Mouse (Mus musculus) forebrain, embryonic 12.5 days (tissue): ENCODE measurements around the gene Tbrg4. TPM values are rescaled to one million over a fixed set of nuclear protein-coding genes. Genes with fewer than 3 reads are reported as not detected.

Experiments
- ATAC-seq: fragments of 200-750 bp; cut with Nextera tagmentation; 2 replicates; pipeline ENCODE4 v1.8.0; 2017; ENCODE audit warnings: moderate TSS enrichment; ENCODE audit not compliant: low FRiP score
- H3K27ac ChIP-seq: fragments of 300-500 bp; sonication (generic); 2 replicates; pipeline ENCODE4 v1.5.1; 2016; ENCODE audit warnings: mild to moderate bottlenecking
- H3K27me3 ChIP-seq: fragments of 300-500 bp; sonication (generic); 2 replicates; pipeline ENCODE4 v1.6.1; 2016; ENCODE audit warnings: mild to moderate bottlenecking
- H3K36me3 ChIP-seq: fragments of 300-500 bp; sonication (generic); replicated peaks from 2 replicates; pipeline ENCODE4 v1.6.1; 2016; ENCODE audit warnings: mild to moderate bottlenecking
- H3K4me1 ChIP-seq: fragments of 300-500 bp; sonication (generic); 2 replicates; pipeline ENCODE4 v1.6.1; 2016
- H3K4me2 ChIP-seq: fragments of 300-500 bp; sonication (generic); 2 replicates; pipeline ENCODE4 v1.6.1; 2016; ENCODE audit warnings: mild to moderate bottlenecking, moderate library complexity
- H3K4me3 ChIP-seq: fragments of 300-500 bp; sonication (generic); replicated peaks from 2 replicates; pipeline ENCODE4 v1.5.1; 2016; ENCODE audit warnings: mild to moderate bottlenecking
- H3K9ac ChIP-seq: fragments of 300-500 bp; sonication (generic); 2 replicates; pipeline ENCODE4 v1.6.1; 2016; ENCODE audit warnings: mild to moderate bottlenecking
- H3K9me3 ChIP-seq: fragments of 300-500 bp; sonication (generic); 2 replicates; pipeline ENCODE4 v1.6.1; 2016
- WGBS: fragments of 180-500 bp; shearing (Covaris S2); methylation state at CpG from one replicate; pipeline ENCODE4 v1.1.7; 2016; 5-methylcytosine and 5-hydroxymethylcytosine counted together
- polyA plus RNA-seq: library from polyadenylated mRNA; unstranded; fragments of >200 nt; fragmentation: Nextera tagmentation; extraction: Ambion mirVana; gene quantifications from 2 replicates; pipeline ENCODE4 v1.2.1, GENCODE M21; 2016

Gene Tbrg4
- polyA plus RNA-seq, 1 experiment from 2014 or later, result 46.7 TPM

GRCm38 (mm10) chr11:6647831-6648724 lies 22.2 kb upstream of the Tbrg4 start:
- no peak overlapping the region for H3K4me2 ChIP-seq
- ATAC-seq, result no peak
- WGBS, result 61% methylated on average over 9 of the region's 9 CpGs
- H3K9me3 ChIP-seq, result no peaks in the 10 kb centered on the region
- H3K9ac ChIP-seq, result no peak overlapping the region
- H3K36me3 ChIP-seq, result no peaks in the 10 kb centered on the region
- no peaks in the 10 kb centered on the region for H3K27me3 ChIP-seq
- no peaks in the 10 kb centered on the region for H3K4me1 ChIP-seq
- no peak overlapping the region for H3K27ac ChIP-seq
- H3K4me3 ChIP-seq, result no peak overlapping the region

DNA sequence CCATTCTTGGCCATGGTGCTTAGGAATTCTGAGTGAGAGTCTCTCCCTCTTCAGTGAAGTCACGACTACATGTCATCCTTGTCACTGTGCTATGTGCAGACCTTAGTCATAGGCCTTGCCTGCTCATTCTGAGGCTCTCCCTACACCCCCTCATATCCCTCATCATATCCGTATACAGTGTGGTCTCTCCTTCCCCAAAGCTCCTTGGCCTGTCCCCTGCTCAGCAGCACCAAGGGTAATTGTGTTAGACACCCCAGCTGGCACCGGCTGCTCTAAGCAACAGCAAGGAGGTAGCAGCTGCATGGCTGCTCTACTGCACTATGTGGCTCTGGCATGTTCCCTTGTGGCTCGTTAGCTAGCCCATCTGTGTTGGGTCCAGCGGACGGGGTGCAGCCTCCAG lies 18.7 kb upstream of the Tbrg4 start:
- Histone ChIP-seq H3K27ac (no peak overlapping the region), H3K36me3 (no peaks in the 10 kb centered on the region), H3K4me1 (no peaks in the 10 kb centered on the region), H3K4me2 (no peak overlapping the region), H3K27me3 (no peaks in the 10 kb centered on the region), H3K9ac (no peak overlapping the region), H3K4me3 (no peak overlapping the region), H3K9me3 (no peaks in the 10 kb centered on the region)
- ATAC-seq, result no peak
- WGBS, result 71% methylated on average over 6 of the region's 6 CpGs

- no peak overlapping the region for H3K4me2 ChIP-seq
- H3K9ac ChIP-seq, result no peak overlapping the region
- H3K27me3 ChIP-seq, result no peaks in the 10 kb centered on the region
- no peak overlapping the region for H3K27ac ChIP-seq
- H3K9me3 ChIP-seq, result no peaks in the 10 kb centered on the region
- no peaks in the 10 kb centered on the region for H3K4me1 ChIP-seq
- no peak overlapping the region for H3K4me3 ChIP-seq
- no peak for ATAC-seq
- 77% methylated on average over 6 of the region's 6 CpGs for whole genome bisulfite sequencing
- H3K36me3 ChIP-seq, result no peaks in the 10 kb centered on the region
Measured at GRCm38 (mm10) chr11:6639072-6639471, 13.2 kb upstream of the Tbrg4 start.

DNA sequence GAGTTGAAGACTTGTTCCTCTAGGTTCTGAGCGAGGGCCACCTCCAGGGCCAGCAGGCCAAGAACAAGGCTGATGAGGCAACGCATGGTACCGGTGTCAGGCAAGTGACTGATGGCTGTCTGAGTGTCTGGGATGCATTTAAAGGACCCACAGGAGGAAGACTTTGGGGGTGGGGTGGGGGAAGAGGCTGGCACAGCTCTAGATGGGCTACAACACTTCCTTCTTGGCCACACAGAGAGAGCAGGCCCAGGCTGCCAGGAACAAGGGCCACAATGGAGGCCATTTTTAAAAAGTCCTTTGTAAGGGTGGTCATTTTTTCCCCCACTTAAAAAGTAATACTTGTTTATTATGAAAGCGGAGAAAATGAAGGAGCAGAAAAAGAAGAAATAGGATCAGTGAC lies 12.7 kb upstream of the Tbrg4 start, which contains the start of gene Wap:
Wap (minus strand) TSS at position 101 of the 400 bp plus-strand sequence.
- Histone ChIP-seq H3K4me1 (no peaks in the 10 kb centered on the region), H3K4me3 (no peak within 1 kb of the TSS), H3K27ac (no peak within 1 kb of the TSS), H3K4me2 (no peak within 1 kb of the TSS), H3K27me3 (no peaks in the 10 kb centered on the region), H3K36me3 (no peaks in the 10 kb centered on the region), H3K9ac (no peak within 1 kb of the TSS), H3K9me3 (no peaks in the 10 kb centered on the region)
- ATAC-seq, result no peak
- 93% methylated on average over 4 of the region's 4 CpGs for WGBS

DNA sequence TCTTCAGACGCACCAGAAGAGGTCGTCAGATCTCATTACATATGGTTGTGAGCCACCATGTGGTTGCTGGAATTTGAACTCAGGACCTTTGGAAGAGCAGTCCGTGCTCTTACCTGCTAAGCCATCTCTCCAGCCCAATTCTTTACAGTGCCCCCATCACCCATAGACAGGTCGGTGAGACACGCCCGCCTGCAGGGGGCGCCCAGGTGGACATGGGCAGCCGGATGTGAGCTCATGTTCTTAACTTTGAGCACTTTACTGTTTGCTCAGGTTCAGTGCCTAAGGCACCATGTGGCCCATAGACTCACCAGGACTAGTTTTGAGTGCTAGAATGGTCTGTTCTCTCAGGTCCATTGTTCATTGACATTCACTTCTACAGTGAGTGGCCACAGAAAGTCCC lies 10.3 kb upstream of the Tbrg4 start:
- no peak overlapping the region for H3K4me2 ChIP-seq
- no peak overlapping the region for H3K27ac ChIP-seq
- H3K4me3 ChIP-seq, result no peak overlapping the region
- ATAC-seq, result no peak
- no peaks in the 10 kb centered on the region for H3K36me3 ChIP-seq
- no peaks in the 10 kb centered on the region for H3K9me3 ChIP-seq
- H3K9ac ChIP-seq, result no peak overlapping the region
- H3K4me1 ChIP-seq, result no peaks in the 10 kb centered on the region
- no peaks in the 10 kb centered on the region for H3K27me3 ChIP-seq
- 77% methylated on average over 8 of the region's 8 CpGs for WGBS

DNA sequence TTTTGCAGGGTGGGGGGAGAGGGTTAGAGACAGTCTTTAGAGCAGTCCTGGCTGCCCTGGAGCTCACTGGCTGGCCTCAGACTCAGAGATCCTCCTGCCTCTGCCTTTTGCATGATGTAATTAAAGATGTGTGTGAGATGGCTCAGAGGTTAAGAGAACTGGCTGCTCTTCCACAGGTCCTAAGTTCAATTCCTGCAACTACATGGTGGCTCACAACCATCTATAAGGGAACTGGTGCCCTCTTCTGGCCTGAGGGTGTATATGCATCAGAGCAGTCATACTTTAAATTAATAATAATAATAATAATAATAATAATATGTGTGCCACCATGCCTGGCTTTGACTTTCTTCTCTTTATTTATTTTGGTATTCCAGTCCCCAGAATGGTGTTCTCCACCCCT lies 3.8 kb upstream of the Tbrg4 start:
- no peak overlapping the region for H3K4me2 ChIP-seq
- H3K9me3 ChIP-seq, result no peaks in the 10 kb centered on the region
- no peak for ATAC-seq

GRCm38 (mm10) chr11:6628568-6628967 lies 2.7 kb upstream of the Tbrg4 start:
- no peak overlapping the region for H3K9ac ChIP-seq
- no peak overlapping the region for H3K27ac ChIP-seq
- no peak for ATAC-seq
- 20% methylated on average over 4 of the region's 4 CpGs for WGBS
- H3K4me3 ChIP-seq, result no peak overlapping the region
- H3K36me3 ChIP-seq, result peaks cover 10% of the 10 kb centered on the region
- peaks cover 24% of the 10 kb centered on the region for H3K4me1 ChIP-seq
- H3K4me2 ChIP-seq, result no peak overlapping the region
- no peaks in the 10 kb centered on the region for H3K27me3 ChIP-seq
- no peaks in the 10 kb centered on the region for H3K9me3 ChIP-seq

More for the DNA sequence above, 3.8 kb upstream of the Tbrg4 start:
- Histone ChIP-seq H3K4me3 (no peak overlapping the region), H3K27ac (no peak overlapping the region), H3K4me1 (peaks cover 13% of the 10 kb centered on the region), H3K9ac (no peak overlapping the region), H3K27me3 (no peaks in the 10 kb centered on the region), H3K36me3 (no peaks in the 10 kb centered on the region)

DNA sequence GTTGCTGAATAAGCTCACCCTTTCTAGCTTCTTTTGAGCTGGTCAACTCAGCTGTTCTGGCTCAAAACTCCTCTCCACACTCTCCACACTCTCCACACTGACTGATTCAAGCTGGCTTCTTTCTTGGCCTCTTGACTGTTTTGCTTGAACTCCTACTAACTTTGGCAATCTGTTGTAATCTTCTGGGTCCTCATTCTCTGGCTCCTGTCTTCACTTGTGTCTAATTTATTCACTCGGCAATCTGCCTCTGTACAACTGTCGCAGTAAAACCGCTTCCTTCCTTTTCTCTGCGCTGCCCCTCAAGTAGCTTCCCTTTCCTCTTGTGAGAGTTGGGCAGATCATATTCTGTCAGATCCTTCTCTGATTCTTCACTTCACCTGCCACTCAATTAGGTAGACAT lies 1.9 kb upstream of the Tbrg4 start:
- Histone ChIP-seq H3K27ac (no peak overlapping the region), H3K4me3 (no peak overlapping the region), H3K36me3 (peaks cover 18% of the 10 kb centered on the region), H3K9ac (no peak overlapping the region), H3K4me2 (no peak overlapping the region), H3K9me3 (no peaks in the 10 kb centered on the region), H3K27me3 (no peaks in the 10 kb centered on the region), H3K4me1 (peaks cover 30% of the 10 kb centered on the region)
- ATAC-seq, result no peak
- WGBS, result 94% methylated on average over 4 of the region's 4 CpGs

DNA sequence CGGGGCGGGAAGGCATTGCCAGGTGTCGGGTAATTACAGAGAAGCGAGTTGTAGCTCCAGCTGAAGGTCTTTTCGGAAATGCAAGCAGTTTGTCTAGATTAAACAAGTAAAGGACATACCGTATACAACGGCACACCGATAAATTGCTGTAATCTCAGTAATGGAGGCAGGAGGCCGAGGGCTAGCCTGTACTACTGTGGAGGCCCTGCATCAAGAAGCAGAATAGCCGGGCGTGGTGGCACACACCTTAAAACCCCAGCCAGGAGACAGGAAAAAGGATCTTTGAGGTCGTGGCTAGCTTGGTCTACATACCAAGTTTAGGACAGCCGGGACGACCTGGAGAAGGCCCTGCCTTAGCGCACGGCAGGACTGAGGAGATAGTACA lies 513 bp upstream of the Tbrg4 start:
- Histone ChIP-seq H3K9me3 (no peaks in the 10 kb centered on the region), H3K4me2 (peak overlapping the region; percentile 78), H3K4me1 (peaks cover 30% of the 10 kb centered on the region), H3K27ac (peak overlapping the region; percentile 87), H3K27me3 (no peaks in the 10 kb centered on the region), H3K9ac (peak overlapping the region; percentile 72), H3K4me3 (peak overlapping the region; percentile 79), H3K36me3 (peaks cover 32% of the 10 kb centered on the region)
- ATAC-seq, result peak; percentile 1; the same call in 1 of the 2 replicates
- 16% methylated on average over 16 of the region's 16 CpGs for WGBS

- Histone ChIP-seq H3K4me1 (peaks cover 30% of the 10 kb centered on the region), H3K4me2 (peak overlapping the region; percentile 53), H3K27me3 (no peaks in the 10 kb centered on the region), H3K9me3 (no peaks in the 10 kb centered on the region), H3K36me3 (peaks cover 48% of the 10 kb centered on the region), H3K9ac (peak overlapping the region; percentile 72), H3K27ac (no peak overlapping the region), H3K4me3 (peak overlapping the region; percentile 79)
- ATAC-seq, result no peak
- 75% methylated on average over 14 of the region's 14 CpGs for WGBS
Measured at GRCm38 (mm10) chr11:6624619-6625382, 1.1 kb downstream of the Tbrg4 start.

DNA sequence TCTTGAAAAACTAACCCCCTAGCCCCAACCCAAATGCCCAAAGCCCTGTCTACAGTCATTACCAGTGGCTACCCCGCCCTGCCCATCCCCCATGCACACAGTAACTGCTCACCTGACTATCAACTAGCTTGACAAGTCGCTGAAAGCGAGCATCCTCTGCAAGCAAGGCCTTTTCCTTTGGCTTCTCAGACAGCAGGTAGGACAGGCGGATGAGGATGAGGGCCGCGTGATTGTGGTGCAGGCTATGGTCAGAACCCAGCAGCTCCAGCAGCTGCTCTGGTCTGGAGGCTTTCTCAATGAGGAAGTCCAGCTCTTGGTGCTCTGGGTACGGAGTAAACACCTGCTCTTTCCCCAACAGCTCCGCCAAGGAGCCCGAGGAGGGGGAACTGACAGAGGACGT lies 2.2 kb downstream of the Tbrg4 start:
- no peak for ATAC-seq
- Histone ChIP-seq H3K27me3 (no peaks in the 10 kb centered on the region), H3K9me3 (no peaks in the 10 kb centered on the region), H3K9ac (peak overlapping the region; percentile 29; the same call in 1 of the 2 replicates), H3K27ac (no peak overlapping the region), H3K4me2 (no peak overlapping the region), H3K4me1 (peaks cover 30% of the 10 kb centered on the region), H3K4me3 (no peak overlapping the region; the same call in 1 of the 2 replicates), H3K36me3 (peaks cover 59% of the 10 kb centered on the region)
- 88% methylated on average over 10 of the region's 10 CpGs for WGBS

DNA sequence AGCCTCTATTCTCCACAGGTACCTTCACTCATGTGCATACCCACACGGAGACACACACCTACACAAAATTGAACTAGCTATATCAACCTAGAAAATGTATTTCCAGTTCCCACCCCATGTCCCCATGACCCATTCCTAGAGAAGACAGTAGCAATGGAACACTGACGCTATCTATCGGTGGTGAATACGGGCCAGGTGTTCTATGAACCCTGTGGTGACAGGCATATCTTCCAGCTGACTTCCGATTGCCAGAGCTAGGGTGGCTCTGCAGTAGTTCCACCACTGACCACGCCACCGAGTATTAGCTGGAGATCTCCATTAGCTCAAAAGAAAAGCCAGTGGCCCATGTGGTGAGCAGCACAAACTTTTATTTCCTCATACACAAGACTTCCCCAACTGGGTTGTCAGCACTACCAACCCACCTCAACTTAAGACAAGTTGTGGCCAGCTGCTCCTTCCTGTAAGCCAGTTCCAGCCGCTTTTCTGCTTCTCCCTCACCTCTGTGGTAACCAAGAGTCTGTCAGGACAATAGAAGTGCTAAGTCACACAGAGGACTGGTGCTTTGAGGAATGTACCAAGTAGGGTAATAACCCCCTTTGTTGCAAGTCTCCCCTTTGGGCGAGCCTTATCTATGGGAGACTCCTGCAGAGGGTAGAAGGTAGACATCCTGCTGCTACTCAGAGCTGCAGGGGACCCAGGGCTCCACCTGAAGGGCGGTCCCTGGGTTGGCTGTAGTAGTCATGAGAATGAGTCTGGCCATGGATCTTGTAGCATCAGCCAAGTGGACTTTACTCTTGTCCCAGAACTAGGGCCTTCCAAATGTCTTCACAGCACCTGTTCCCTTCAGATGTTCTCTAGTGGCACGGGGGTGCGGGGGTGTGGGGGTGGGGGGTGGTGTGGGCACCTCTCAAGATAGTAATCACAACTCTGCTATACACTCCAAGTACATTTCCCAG lies 10.3 kb downstream of the Tbrg4 start:
- peaks cover 94% of the 10 kb centered on the region for H3K36me3 ChIP-seq
- no peak overlapping the region for H3K4me2 ChIP-seq
- 92% methylated on average over 12 of the region's 12 CpGs for WGBS
- H3K9me3 ChIP-seq, result no peaks in the 10 kb centered on the region
- H3K9ac ChIP-seq, result no peak overlapping the region
- H3K4me3 ChIP-seq, result no peak overlapping the region
- no peak for ATAC-seq
- no peaks in the 10 kb centered on the region for H3K27me3 ChIP-seq
- no peak overlapping the region for H3K27ac ChIP-seq
- H3K4me1 ChIP-seq, result no peaks in the 10 kb centered on the region
